Mouse (Mus musculus) activated CD4-positive, CD25-positive, alpha-beta regulatory T cell, adult 4 months (primary cell): ENCODE data around the gene Tctn1. TPM values are rescaled to one million over a fixed set of nuclear protein-coding genes. Genes with fewer than 3 reads are reported as not detected.

Source experiments
- ATAC-seq: one replicate; pipeline ENCODE4 v1.8.0; 2017
- polyA plus RNA-seq, 2 experiments: library from polyadenylated mRNA; unstranded; fragments of 100-300 nt; shearing (Covaris generic); gene quantifications; one replicate each; pipeline ENCODE4 v1.2.1; 2017

Tctn1 gene
- polyA plus RNA-seq, result under 1 TPM; 0.75 to 0.96 TPM

DNA sequence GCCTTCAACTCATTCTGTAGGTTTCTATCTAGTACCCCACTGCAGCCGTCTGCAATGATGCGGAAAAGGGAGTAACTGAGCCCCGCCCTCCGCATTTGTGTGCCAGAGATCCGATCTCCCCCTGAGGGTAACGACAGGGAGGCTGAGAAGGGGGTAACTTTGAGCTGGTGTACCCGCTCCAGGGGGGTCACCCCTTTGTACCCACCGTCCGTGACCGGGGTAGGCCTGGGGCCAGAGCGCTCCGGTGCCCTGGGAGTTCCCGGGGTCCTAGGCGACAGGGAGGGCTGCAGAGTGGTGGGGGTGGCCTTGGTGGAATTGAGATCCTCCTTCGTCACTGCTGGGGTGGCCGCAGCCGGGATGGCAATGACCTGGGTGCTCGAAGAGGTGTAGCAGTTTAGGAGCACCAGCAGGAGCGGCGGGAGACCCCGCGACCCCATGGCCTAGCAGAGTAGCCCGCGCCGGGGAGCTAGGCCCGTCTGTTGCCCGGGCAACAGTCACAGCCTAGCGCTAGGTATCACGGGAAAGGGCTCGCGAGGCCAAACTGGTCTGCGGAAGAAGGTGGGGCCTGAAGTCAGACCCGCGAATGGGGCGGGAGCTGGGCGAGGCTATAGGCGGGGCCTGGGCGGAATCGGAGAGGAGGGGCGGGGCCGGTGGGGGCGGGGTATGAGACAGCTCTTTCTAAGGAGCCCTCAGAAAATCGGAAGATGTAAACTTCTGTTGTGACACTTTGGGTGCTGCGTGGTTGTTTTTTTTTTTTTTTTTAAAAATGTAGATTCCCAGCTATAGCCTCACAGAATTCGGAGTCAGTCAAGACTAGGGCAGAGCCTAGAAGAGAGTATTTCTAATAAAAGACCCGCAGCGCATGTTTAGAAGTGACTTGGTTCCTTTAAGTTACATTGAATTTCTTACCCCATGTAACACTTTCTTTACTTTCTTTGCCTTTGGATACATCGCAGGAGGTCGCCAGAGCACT, at the start of gene Tctn1:
Gene Tctn1 (minus strand): TSS at position 528 of the 973 bp plus-strand sequence.
- ATAC-seq, result peak; percentile 99

DNA sequence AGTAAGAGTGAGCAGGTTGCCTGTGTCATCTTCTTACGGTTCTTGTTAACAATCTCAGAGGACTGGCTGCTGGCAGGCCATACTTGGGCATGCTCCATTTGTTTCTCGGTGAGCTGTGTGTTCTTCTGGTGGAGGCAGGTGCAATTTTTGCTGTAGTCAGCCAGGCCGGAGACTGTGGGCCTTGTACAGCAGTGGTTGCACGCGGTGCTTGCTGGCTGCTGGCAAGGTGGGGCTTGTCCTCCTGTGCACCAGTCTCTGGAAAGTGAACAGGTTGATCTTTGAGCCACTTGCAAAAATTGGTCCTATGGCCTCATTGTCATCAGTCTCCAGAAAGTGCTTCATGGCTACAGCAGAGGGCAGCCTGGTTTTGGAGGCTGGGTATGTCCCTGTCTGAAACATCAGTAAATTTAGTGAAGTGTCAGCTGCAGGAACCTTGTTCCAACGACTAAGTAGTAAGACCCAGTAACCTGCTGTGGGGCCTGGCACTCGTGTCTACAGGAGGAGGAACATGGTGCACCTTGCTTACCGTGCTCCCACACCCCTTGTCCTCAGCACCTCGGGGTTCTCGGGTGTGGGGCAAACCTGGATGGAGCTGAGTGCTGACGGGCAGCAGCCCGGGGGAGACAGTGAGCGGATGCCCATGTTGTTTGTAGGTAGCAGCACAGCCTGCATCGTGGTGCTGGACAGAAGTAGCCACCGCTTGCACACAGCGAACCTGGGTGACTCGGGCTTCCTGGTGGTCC, 48.9 kb upstream of the Tctn1 start:
- ATAC-seq, result no peak

DNA sequence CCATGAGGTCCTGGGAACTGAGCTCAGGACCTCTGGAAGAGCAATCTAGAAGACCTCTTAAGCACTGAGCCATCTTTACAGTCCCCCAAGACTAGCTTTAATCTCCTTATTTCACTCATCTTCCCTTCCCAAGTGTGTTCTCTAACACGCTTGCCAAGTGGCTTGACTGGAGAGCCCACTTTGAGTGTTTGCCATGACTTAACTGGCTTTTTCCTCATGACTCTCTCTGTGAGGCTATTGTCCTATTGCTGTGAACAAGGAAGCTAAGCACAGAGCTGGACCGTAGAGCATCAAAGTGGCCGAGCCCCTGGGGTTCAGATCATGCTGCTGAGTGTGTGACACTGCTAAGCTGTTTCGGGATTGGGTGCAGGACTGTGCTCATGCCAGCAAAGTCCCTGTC, 48.1 kb upstream of the Tctn1 start:
- no peak for ATAC-seq

DNA sequence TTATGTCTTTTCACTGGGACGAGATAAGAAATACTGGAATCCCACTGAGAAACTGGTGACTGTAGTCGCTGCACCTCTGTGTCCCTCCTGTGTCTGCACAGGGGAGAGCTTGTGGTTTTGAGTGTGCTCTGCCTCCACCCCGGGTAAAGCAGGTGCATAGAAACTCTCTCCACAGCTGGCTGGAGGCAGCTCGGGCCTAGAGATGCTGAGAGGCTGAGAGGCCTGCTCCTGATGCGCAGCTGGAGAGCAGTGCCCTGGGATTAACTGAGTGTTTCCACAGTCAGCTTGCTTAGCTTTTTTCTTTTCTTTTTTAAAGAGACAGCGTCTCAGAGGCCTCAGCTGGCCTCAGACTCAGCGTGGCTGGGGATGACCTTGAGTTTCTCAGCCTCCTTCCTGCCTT, 47.4 kb upstream of the Tctn1 start:
- no peak for ATAC-seq

DNA sequence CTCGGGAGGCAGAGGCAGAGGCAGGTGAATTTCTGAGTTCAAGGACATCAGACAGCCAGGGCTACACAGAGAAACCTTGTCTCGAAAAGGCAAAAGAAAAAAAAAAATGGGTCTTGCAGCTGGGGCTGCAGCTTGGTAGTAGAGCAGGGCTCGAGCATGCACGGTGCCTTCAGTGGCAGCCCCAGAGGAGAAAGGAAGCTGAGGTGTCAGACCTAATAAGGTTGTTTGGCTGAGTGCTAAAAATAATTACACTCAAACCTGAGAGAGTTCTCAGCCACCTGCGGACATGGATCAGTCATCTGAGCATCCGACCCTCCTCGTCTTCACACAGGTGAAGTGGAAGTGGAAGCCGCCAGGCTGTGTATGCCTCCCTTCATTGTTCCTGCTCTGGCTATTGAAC, 46.4 kb upstream of the Tctn1 start:
- ATAC-seq, result peak; percentile 23

DNA sequence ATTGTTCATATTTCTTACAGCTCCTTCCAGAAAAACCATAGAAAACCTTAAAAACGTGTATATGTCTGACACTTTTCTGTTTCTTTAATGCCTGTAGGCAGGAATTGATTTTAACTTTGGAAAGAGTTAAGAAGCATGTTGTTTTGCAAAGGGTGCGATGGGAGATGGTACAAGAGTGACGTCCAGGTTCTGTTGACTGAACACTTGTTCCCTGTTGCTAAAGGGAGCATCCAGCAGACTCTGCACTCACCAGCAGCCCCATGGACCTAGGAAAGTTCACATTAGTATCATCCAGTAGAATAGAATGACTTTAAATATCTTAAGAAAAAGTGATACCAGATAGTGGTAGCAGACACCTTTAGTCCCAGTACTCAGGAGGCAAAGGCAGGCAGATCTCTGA, 42.3 kb upstream of the Tctn1 start:
- no peak for ATAC-seq

DNA sequence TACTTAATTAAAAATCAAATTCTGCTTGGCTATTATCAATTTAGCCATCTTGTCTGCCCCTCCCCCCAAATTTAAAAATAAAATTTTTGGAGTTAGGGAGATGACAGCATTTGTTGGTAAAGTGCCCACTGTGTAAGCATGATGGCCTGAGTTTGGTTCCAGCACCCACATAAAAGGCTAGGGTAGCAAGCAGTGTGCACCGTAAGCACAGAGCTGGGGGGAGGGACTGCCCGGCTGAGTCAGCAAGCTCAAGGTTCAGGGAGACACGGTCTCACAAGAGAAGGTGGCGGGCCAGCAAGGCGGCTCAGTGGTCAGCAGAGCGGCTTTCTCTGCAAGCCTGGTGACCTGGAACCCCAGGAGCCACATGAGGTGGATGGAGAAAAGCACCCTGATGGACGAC, 41.2 kb upstream of the Tctn1 start:
- no peak for ATAC-seq

DNA sequence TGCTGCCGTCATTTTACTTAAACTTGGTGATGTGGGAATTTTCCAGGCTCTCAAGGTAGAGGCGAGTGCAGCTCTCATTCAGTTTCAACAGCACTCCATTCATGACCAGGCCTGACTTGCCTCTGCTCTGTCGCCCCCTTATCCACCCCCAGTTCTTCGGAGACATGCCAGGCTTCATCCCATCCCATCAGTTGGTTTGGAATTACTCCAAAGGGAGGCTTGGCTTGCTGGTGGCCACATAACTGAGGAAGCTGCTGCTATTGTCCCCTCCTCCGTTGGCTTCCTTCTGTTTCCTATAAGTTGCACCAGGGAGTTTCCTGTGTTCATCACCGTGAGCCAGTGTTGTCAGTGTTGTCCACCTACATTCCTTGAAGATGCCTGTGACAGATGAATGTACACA, 40.3 kb upstream of the Tctn1 start:
- ATAC-seq, result no peak

DNA sequence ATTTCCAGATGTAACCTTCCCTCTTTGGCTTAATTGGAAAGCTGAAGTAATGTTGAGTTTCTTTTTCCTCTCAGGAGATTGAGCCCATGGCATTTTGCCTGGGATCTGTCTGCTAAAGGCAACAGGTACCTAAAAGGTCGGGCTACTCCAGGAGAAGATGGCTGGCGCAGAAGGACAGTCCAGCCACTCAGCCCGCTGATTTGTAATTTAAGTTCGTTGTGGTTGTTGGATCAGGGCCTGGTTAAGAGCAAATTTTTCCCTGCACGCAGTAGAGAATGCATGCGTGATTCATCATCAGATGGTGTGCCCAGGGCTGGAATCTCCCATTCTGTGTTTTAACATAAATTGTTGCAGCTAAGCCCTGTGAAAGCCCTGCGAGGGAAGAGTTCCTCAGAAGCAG, 39.7 kb upstream of the Tctn1 start:
- no peak for ATAC-seq

DNA sequence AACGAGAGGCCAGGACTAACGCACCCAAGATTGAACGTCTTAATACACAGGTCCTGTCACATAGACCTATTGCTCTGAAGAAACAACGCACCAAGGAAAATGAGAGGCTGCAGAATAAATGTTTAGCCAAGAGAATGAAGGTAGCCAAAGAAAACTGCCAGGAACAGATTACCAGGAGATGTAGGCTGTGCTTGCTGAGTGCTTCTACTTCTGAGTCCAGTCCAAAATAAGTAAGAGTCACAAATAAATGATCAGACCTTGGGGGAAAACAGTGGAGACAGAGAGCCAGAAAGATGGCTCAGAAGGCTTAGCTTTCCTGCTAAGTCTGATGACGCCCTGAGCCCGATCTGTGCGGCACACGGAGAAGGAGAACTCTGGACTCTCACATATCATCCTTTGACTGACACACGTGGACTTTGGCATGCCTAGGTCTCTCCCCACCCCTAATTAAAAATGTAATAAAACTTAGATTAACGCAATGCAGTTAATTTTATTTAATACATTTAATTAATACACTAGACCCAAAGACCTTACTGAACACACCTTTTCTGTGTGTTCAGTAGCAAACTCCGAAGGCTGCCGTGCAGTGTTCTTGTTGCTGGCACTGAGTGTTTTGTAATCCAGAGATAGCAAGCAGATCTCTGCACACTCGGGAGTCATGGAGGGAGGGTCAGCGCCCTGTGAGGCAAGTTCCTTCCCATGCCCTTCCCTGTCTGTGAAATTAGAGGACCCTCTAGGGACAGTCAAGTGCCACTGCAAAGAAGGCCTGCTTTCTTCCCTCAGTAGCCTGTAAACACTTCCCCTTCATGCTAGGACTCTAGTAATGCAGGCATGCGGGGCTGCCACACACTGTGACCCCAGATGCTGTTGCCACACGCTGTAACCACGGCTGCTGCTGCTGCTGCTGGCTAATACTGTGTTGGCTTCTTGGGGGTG, 38.8 kb upstream of the Tctn1 start:
- ATAC-seq, result no peak

DNA sequence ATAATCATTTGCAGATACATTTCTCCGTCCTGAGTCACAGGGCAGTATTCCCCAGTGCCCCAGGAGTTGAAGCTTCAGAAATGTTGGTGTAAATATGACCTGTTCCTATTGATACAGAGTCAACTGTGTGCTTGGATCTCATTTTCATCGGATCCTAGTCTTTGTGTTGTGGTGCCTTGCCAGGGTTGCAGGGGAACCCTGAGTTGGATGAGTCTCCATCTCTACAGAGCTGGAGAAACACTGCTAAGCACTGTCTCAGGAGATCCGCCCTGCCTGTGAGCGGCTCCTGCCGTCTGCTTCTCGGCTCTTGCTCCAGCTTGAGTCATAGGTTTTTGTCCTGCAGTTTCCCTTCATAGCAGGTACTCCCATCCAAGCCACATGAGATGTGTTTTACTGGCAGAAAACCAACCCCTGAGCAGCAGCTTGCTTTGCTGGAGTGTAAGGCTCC, 35.8 kb upstream of the Tctn1 start:
- no peak for ATAC-seq

DNA sequence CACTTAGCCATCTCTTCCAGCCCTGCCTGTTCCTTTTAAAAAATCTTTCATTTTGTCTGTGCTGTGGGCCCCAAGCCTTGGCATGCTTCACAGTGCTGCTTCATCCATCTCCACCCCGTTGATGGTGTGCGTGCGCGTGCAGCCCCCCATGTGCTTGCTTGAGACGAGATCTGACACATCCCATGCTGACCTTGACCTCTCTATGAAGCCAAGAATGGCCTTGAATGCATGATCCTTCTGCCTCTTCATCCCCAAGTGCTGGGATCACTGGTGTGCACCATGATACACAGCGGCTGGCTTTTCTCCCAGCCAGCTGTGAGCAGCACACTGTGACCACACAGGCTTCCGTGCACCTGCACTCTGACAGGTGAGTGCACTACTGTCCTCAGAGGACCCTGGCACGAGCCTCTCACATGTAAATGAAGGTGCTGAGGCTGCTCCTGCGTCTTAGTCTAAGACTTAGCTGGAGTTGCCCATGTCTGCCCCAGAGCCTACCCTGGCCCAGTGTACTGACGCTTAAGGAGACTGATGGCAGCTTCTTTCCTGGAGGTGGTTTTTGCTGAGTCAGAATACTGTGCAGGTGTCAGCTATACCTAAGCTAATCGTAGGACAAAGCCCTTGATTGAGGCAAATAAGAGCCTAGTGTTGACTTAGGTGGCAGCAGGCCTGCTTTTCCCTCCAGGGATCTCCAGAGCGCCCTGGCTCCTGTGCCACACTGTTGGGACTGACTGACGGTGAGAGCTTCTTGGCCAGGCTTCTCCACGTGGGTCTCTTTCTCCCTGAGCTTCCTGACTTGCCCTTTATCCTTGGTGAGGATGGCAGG, 31.1 kb upstream of the Tctn1 start:
- no peak for ATAC-seq

DNA sequence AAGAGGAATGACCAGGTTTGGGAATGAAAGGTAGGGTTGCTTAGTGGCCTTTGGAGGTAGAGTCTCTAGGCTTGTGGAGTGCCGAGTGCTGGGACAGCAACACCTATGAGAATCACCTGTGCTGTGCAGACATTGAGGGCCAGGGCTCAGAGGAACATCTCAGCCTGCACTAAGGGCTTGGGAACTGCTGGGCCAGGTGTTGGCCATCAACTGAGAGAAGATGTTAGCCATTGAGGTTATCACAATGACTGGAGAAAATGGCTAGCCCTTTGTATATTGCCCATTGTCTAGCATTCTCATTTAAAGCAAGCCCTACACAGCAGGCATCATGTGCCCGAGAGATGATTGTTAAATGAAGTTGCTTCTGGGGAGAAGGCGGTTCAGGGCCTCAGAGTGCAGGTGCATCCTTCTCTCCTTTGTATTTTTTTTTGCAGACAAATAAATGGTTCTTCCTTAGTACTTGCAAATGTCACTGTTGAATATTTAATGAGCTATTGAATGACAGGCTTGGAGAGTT, 30.0 kb upstream of the Tctn1 start:
- ATAC-seq, result no peak

DNA sequence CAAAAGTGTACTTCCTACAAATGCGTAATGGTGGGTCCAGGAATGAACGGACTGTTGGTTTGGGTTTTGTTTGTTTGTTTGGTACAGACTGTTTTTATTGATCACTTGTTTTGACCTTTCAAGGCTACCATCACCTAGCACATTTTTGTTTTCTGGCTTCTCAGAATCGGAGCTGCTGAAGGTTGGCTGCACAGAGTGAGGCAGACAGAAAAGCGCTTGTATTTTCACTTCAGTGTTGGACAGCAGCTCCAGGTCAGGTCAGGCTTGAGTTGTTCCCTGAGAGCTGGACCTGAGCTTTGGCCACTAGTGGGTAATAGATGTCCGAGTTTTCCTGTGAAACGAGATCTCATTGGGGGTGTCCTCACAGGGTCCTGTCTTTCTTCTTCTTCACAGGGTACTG, 28.9 kb upstream of the Tctn1 start:
- ATAC-seq, result no peak

DNA sequence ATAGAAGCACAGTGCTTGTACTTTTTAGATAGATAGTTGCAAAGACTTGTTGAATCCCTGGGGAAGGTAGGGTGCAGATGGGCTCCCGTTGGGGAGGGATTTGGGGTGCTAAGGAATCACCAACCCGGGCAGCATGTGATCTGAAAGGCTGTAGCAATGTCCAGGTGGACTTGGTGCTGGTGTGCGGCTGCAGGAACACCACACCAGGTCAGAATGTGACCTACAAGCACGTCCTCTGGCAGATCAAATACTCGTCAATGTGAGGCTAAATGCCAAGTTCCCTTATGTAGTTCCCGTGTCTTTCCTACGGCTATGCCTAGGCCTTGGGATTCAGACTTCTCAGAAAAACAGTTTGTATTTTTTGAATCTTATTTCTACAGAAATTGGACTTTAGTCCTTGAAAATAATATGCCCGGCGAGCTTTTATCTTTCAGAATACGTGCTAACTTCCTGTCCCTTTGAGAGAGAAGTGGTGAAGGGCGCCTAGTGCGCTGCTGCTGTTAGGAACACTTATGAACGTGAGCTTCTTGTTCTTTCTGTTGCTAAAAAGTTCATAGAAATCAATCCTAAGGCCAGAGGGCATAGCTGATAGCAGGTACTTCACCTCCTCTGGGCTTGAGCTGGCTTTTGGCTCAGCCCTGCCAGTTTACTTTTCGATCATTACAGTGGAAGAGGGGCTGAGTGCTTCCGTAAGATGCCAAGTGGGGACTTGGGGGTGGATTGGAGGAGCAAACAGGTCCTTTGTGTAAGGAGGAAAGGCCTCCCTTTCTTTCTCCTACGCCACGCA, 27.5 kb upstream of the Tctn1 start:
- no peak for ATAC-seq

DNA sequence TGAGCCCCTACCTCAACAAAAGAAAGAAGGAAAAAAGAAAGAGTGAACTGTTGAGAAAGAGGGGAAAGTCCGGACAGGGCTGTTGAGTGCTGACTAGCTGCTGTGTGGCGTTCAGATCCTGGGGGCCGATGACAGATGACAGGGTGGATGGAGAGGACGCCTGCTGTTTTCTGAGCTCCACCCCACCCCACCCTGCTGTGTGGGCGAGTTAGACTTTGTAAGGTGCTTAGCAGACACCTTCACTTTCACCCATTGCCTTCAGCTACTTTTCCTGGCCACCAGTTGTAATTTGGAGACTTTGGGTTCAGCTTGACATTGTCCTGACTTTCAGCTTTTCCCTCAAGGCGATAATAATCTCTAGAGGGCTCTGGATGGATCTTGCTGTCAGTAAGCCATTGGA, 26.9 kb upstream of the Tctn1 start:
- ATAC-seq, result peak; percentile 32

DNA sequence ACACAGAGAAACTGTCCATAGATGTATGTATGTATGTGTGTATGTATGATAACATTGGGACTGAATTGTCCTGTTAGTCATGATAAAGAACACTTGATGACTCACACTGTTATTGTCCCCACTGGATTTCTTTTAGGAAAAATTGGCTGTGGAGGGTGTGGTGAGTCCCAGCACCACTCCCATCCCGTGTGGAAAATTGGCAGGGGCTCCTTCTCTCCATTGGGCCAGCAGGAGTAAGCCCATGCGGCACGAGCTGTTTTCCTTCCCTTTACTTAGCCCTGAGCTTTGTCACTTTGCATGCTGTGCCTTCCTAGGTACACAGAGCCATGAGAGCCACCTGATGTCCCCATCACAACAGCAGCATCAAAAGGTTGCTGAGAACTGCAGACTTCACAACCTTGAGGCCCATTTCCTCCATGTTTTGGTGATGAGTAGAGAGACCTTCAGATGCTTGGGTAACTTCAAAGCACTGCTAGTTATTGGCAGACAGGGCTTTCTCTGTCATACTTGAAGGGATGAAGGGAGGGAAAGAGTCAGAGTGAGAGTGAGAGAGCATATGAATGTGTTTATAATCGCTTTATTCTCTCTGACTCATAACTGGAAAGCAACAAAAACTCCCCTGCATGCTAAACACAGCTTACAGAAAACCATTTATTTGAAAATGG, 24.0 kb upstream of the Tctn1 start:
- peak; percentile 73 for ATAC-seq

DNA sequence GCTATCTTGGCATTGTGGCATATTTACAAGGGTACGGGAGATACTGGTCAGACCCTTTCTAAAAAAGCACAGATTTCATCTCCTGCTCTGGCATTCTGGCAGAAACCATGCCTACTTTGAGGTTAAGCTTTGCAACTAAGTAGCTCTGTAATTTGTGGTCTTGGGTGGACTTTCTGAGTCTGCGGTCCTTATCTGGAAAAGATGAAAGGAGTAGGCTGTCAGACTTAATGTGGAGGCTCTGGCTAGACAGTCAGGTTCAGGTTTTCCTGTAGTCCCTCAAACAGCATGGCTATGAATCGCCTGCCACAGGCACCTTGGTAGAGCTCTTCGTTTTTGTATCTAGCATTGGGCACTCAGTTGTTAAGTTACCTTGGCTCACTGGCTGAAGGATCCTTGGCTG, 22.8 kb upstream of the Tctn1 start:
- ATAC-seq, result no peak

DNA sequence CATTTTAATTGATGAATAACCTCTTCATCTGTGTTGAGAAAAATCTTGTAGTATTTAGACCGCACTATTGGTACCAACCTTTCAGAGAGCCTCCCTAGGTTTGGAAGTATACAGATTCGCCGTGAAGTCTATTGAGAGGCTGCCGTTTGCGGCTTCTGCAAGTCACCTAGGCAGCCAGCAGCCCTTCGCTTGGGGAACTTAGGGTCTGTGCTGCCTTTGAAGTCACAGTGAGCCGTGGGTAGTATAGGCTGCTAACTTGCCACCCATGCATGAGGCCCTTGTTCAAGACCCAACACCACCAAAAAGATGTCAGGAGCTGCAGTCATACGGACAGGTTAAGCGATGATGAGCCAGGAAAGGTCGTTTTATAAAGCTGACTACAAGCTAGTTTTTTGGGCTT, 21.9 kb upstream of the Tctn1 start:
- ATAC-seq, result no peak

DNA sequence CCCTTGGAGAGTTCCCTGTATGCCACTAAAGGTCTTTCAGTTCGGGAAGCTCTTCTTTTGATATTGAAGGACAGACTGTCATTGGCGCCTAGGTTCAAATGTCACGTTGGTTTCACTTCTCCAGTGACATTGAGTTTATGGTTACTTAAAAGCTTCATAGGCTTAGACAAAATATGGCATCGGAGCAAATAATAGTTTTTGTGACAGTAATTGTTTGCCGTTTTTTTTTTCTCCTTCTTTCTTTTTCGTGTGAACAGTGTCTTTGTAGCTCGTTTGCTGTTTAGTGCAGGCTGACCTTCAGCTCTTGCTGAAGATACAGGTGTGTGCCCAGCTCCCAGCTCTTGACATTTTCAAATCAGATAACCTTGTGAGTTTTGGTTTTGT, 21.5 kb upstream of the Tctn1 start:
- ATAC-seq, result no peak
